Mouse (Mus musculus): Measurements from ENCODE around the gene Pepd.
A peak's percentile ranks its signal among the peaks of the same experiment; 100 is the strongest.

Pepd gene

DNA sequence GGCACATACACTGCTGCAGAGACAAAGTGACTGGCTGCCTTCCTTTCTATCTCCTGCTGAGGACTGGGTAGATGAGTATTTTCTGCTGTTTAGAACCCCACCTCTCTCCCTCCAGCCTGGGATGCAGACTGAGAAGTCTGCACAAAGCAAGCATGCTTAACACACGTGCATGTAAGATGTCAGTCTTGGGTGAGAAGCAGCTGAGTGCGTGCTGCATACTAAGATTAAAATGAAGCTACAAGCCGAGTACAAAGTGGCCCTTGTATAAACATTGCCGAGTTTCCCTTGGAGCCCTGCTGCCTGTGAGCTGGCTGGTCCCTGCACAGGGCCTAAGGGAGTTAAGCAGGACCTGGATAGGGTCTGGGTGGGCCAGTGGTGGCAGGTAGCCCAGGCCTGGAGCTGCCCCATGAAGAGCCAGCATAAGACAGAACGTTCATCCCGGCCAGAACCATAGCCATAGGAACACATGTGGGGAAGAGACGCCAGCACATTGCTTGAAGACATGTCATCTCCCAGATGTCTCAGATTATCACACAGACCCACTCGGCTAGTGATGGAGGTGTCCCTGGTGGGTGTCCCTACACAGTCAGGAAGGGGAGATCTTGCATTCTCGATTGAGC, 115.7 kb downstream of the Pepd start:
- DNase-seq (ENCODE audit: low spot score), result no peak

DNA sequence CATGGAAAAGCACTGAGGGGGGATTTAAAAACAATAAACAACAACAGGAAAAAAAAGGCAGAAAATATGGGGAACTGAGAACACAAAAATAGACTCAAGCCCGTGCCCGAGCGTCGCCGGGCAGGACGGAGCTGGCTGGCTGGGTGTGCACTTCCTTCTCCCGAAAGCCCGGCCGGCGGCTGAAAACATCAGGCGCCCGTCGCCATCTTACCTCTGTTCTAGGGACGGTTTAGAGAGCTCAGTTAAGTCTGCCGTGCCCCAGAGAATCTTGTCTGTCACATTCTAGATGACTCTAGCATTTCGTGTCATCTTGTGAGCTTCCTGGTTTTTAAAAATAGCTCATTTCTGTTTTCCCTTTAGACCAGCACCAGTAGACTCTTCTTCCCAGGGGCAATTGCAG, 116.4 kb downstream of the Pepd start:
- no peak for DNase-seq (ENCODE audit: low spot score)

- DNase-seq (ENCODE audit: low spot score), result no peak
These were observed 117.0 kb downstream of the Pepd start for GRCm38 (mm10) chr7:35029228-35029627.

DNA sequence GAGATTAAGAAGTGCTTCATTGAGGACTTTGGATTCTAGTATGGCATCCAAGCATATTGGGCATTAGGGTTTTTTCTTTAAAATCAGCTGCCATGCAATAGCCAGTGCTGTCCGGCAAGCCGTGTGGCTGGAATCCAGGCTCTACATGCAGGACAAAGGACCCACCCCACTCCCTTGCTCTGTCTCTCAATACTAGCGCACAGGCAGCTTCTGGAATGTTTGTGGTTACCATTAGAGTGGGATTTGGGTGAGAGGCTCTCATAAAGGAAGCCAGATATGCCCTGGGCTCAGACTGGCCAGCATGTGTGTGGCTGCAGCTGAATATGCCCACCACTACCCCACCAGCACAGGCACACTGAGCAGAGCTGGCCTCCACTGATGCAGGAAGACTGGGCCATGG, 117.5 kb downstream of the Pepd start:
- DNase-seq (ENCODE audit: low spot score), result no peak

GRCm38 (mm10) chr7:35030567-35030966, 118.4 kb downstream of the Pepd start:
- DNase-seq (ENCODE audit: low spot score), result no peak

DNA sequence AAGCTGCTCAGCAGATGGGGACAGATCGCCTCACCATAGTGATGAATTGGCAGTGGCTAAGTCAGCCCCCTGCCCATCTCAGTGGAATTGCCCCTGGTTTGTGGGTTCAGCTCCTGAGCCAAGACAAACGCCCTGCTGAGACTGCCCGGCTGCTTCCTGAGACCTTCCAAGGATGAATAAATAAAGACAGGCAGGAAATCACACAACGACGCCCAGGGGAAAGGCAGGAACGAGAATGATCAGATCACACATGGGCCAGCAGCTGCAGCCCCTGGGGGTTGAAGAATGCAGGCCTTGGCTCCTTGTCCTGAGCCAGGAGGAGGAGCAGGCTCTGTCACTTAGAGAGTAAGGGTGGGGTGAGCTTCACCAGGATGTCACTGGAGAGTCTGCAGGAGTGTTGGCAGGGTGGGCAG, 123.0 kb downstream of the Pepd start:
- peak; percentile 6 for DNase-seq (ENCODE audit: low spot score)

- no peak for DNase-seq (ENCODE audit: low spot score)
These were observed 123.4 kb downstream of the Pepd start for GRCm38 (mm10) chr7:35035565-35035964.

GRCm38 (mm10) chr7:35036266-35036731, 124.1 kb downstream of the Pepd start:
- DNase-seq (ENCODE audit: low spot score), result no peak

GRCm38 (mm10) chr7:35037408-35037807, 125.2 kb downstream of the Pepd start:
- DNase-seq (ENCODE audit: low spot score), result no peak

DNA sequence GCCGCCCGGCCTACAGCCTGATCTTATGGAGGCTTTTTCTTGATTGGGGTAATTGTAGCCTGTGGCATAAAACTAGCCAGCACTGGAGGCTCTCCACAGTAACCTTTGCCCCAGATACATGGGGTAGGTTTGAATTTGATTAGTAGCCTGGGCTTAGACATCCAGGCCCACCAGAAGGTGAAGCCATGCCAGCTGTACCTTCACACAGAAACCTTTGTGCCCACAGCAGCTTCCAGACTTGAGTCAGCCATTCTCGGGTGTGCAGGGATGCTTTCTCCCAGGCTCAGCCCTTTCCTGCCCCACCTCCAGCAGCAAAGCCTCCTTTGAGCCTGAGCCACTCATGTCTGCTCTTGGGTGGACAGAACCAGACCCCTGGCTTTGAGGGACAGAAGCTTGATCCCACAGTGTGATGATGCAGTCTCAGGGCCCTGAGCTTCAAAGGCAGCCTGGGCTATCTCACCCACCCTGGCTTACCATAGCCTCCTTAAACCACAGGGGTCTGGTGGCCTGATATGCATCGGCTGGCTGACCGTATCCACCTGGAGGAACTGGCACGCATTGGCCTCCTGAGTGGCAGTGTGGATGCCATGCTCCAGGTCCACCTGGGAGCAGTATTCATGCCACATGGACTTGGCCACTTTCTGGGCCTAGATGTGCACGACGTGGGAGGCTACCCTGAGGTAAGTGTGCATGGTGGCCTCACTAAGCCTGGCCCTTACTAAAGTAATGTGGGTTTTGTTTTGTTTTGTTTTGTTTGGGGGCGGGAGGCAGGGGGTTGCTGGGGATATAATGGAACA, 128.2 kb downstream of the Pepd start:
- no peak for DNase-seq (ENCODE audit: low spot score)

- no peak for DNase-seq (ENCODE audit: low spot score)
These were observed 129.4 kb downstream of the Pepd start for GRCm38 (mm10) chr7:35041286-35042208.

DNA sequence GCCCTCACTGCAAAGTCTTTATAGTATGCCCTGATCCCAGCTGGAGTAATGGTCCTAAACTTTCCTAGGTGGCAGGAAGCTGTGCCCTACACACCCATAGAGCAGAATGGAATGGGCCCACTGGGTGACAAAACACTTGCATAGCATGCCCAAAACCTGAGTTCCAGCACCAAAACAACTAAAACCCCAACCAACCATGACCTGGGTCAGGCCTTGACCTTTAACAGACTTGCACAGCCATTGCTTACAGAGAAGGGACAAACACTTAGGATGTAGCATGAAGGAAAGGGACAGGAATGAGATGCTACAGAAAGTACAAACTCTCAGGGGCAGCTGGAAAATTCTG, 130.0 kb downstream of the Pepd start:
- no peak for DNase-seq (ENCODE audit: low spot score)

DNA sequence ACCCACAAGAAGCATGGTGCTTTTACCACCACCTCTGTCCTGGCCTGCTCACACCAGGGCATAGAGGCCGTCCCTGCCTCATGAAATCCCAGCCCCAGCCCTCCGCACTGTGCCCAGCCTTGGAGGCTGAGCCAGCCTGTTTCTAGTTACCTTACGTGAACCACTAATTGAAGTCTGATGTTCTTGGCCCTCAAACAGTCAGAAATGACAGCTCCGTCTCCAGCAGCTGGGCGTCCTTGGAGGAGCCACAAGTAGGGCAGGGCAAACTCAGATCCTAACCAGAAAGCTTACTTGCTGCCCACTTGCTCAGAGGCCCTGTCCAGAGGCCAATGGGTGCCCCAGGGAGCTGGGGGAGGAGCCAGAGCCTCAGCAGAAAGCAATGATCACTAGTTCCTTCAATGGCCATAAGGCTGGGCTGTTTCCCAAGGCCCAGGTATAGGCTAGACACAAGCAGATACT, 130.6 kb downstream of the Pepd start:
- DNase-seq (ENCODE audit: low spot score), result peak; percentile 53

DNA sequence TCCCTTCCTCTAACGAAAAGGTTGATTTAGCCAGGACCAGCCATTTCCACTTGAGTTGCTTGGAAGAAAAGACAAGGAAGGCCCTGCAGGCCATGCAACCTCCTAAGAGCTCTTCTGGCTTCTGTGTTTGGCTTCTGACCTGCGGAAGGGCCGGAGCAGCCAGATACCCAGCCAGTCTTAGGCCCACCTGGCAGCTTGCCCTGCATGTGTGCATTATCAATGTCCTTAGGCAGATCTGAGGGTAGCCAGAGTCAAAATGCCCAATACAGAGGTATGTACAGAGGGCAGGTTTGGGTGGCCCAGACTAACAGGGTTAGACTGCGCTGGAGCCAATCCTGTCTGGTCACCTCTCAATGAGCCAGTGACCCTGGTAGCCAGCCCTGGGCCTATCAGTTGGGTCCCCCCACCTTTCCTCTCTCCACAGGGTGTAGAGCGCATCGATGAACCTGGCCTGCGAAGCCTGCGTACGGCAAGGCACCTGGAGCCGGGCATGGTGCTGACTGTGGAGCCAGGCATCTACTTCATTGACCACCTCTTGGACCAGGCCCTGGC, 131.2 kb downstream of the Pepd start:
- no peak for DNase-seq (ENCODE audit: low spot score)

GRCm38 (mm10) chr7:35044719-35045118, 132.5 kb downstream of the Pepd start:
- no peak for DNase-seq (ENCODE audit: low spot score)

DNA sequence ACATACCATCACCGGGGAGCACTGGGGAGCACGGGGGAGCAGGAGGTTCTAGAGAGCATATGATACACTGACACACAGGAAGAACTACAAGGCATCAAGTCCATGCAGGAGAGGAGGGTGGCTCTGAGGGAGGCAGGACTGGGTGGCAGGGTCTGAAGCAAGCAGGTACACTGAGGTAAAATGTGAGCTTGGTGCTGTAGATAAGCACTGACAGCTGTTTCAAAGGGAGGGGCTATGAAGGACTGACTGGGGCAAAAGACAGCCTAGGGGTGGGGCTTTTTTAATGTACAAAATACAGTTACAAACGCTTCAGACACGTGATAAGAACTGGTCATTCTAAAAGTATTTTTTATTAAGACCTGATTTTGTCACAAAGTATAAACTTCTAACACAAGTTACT, 133.9 kb downstream of the Pepd start:
- no peak for DNase-seq (ENCODE audit: low spot score)

GRCm38 (mm10) chr7:35050540-35050939, 138.4 kb downstream of the Pepd start:
- DNase-seq (ENCODE audit: low spot score), result no peak

GRCm38 (mm10) chr7:35053161-35053560, 141.0 kb downstream of the Pepd start:
- DNase-seq (ENCODE audit: low spot score), result no peak

DNA sequence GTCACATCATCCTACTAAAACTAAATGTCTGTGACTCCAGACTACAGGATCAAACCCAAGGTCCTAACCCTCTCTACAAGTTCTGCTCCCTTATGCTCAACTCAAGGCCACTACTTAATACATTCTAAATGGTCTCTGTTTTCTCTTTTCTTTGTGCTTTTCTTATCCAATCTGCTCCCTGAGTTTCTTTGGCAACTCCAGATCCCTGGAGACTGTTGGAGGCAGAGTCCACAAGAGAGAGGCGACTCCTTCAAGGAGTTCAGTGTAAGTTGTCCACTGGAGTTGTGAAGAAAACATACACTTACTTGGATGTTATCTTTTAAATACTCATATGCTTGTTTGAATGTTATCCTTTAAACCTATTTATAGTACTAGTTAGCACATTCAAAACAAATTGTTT, 142.1 kb downstream of the Pepd start:
- no peak for DNase-seq (ENCODE audit: low spot score)

DNA sequence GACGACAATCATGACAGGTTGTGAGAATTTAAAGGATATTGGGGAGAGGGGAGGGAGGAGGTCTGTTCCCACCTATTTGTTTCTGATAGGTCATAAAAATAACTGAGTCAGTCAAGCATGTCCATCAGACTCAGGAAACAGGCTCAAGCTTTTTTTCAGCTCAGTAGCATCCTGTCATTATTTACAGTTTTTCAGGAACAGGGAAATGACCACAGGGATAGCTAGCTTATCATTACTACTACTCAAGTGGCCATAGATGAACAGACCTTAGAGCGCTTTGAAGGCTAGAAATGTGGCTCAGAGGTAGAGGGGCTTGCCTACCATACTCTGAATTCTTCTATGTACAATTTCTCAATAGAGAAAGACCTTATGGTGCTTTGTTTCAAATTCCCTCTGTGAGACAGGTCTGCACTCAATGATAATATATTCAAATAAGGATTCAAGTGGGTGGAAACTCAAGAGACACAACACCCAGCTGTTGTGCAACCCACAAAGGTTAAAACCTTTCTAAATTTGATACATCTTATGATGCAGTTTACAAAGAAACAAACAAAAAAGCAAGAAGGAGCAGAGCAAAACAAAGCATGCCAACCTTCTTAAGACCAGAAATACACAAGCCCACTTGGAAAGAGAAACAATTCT, 142.9 kb downstream of the Pepd start:
- no peak for DNase-seq (ENCODE audit: low spot score)

DNA sequence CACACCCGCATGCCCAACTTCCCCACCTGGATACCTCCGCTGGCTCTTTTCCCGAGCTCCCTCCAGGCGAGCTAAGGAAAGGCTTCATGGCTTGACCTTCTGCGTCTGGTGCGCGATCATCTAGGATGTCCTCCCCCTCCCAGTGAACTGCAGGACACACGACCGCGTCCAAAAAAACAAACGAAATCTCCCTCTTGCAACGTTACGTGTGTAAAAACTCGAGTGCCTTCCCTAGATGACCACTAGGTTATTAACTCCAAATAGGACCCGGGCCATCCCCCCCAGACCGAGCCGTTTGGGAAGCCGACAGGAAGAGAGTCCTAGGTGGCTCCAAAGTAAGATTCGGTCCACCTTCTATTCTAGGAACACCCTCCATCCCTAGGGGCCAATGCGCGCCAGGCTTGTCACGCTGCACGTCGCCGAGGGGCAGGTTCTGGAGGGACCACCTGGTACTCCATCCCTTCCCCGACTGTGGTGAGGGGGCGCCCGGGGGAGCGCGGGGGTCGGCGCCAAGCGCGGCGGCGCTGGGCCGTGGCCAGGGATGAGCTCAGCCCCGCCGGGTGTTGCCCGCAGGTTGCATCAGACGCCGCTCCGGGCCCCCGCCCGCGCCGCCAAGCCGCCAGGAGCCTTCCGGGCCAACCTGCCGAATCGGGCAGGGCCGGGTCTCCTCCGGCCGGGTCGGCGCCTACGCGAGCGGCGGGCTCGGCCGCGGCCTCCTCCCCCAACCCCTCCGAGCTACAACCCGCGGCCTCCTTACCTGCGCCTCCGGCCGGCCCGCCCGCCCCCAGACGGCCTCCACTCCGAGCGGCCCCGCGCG, 143.6 kb downstream of the Pepd start:
- peak; percentile 60 for DNase-seq (ENCODE audit: low spot score)
